Mouse (Mus musculus): ENCODE results near the gene Arid1b. TPM values are rescaled to one million over a fixed set of nuclear protein-coding genes. Genes with fewer than 3 reads are reported as not detected.

Gene Arid1b
- polyA plus RNA-seq, 1 experiment from 2014 or later = 22.3 TPM

DNA sequence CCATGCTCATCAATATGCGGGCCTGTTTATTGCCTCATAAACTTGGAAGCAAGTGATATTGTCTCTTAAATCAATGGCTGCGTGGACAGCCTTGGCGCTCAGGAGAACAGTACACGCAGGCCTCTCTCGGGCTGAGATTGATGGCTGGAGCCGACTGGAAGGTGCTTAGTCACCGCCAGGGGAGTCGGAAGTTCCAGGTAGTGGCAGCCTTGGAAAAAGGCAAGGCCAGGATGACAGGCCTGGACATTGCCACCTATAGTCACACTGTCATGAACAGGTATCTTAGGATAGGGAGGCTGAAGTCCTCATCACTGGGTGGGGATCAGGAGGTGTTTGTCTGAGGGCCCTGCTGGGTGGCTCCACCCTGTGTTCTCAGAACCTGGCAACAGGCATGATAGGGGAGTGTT lies 371.9 kb downstream of the Arid1b start:
- no peaks in the 10 kb centered on the region for H3K36me3 ChIP-seq
- H3K4me3 ChIP-seq = no peak overlapping the region
- no peak overlapping the region for H3K9ac ChIP-seq
- no peaks in the 10 kb centered on the region for H3K9me3 ChIP-seq (replicated peaks)
- H3K4me1 ChIP-seq = 0 out of 2 replicates have a peak, but pooled peaks cover 11% of the 10 kb centered on the region
- H3K27ac ChIP-seq = no peak overlapping the region
- H3K4me2 ChIP-seq (replicated peaks) = no peak overlapping the region
- ATAC-seq (ENCODE audit: low FRiP score) = 0 out of 2 replicates have a peak, but pooled peaks have one; percentile 19
- 66% methylated on average over 8 of the region's 8 CpGs for WGBS
- H3K27me3 ChIP-seq = no peaks in the 10 kb centered on the region

DNA sequence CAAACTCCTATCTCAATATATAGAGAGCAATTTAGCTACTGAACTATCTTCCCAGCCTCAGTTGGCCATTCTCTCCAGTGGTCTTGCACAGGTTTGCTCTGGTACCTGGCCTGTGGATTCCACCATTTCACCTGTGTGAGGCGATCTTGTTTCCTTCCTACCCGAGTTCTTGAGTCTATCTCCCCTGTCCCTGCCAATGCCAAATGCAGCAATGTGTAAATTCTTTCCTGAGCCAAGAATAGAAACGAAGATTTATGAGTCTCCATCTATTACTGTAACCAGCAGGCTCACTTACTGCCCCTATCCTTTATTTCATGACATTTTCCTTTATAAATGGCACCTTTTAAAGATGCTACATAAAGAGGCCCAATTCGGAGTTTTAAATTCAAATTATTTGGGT lies 376.9 kb downstream of the Arid1b start:
- Histone ChIP-seq H3K9ac (no peak overlapping the region), H3K4me2 (replicated peaks) (no peak overlapping the region), H3K9me3 (replicated peaks) (no peaks in the 10 kb centered on the region), H3K36me3 (no peaks in the 10 kb centered on the region), H3K4me3 (no peak overlapping the region), H3K4me1 (0 out of 2 replicates have a peak, but pooled peaks cover 3% of the 10 kb centered on the region), H3K27ac (no peak overlapping the region), H3K27me3 (no peaks in the 10 kb centered on the region)
- 68% methylated on average over 4 of the region's 4 CpGs for WGBS
- ATAC-seq (ENCODE audit: low FRiP score) = no peak

DNA sequence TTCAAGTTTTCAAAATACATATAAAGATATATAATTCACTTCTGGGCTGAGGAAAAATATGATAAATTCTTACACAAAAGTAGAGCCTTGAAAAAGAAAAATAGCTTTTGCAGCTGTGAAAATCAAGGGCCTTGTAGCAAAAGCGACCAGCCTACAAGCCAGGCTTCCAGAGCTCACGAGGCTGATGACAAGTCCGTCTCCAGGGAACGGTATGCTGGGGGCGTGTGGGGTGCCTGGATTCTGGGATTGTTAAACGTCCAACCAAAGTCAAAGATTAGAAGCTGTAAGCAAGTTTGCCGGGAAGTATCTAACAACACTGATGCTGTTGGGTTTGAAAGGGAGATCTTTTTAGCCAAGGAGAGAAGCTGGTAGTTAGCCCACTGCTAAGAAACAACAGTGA lies 377.4 kb downstream of the Arid1b start:
- whole genome bisulfite sequencing = 59% methylated on average over 7 of the region's 7 CpGs
- Histone ChIP-seq H3K4me3 (no peak overlapping the region), H3K27ac (no peak overlapping the region), H3K9ac (no peak overlapping the region), H3K9me3 (replicated peaks) (no peaks in the 10 kb centered on the region), H3K4me1 (no peaks in the 10 kb centered on the region), H3K27me3 (no peaks in the 10 kb centered on the region), H3K36me3 (no peaks in the 10 kb centered on the region), H3K4me2 (replicated peaks) (no peak overlapping the region)
- ATAC-seq (ENCODE audit: low FRiP score) = no peak

DNA sequence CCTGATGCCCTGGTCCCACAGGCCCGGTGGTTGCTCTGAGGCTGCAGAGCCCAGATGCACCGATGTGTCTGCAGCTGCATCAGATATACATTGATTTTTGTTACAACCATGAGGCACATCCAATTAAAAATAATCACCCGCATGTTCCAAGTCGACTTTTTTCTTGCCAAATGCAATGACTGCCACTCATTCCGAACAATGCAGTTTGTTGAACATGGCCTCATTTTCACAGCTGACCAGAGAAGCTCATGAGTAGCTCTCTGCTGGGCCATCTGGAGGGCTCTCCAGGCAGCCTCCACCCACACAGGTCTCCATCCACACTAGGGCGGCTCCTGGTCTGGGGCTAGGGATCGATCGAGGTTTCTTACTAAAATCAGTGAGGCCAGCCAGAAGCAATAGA lies 378.8 kb downstream of the Arid1b start:
- H3K36me3 ChIP-seq = no peaks in the 10 kb centered on the region

DNA sequence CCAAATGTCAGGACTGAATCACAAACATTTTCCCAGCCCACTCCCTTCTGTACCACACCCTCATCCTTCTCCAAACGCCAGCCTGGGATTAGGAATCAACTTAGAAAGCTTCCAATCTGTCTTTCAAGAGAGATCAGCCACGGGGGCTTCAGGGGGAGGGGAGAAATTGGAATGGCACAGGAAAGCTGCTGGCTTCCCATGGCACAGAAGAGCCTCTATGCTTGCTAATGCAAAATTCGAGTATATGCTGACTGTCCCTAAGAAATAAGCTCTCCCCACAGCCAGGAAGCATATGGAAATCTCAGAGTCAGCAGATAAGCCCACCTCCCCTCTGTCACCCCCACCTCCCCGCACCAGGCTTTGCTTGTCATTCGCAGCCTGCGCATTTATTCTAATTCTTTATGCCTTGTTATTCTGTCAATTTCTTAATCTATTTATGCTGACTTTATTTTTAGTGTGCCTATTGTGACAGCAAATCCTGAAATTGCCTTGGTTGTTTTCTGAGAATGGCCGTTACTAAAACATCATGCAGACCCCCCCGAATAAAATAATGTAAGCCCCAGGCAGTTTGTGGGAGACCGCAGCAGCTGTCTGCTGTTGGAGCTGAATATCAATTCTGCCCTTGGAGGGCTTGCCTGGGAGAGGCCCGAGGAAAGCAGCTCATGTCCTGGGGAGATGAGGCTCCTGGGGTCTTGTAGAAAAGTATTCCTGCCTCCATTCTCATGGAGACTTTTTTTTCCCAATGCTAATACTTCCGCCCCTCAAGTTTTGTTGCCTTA lies 383.2 kb downstream of the Arid1b start:
- ATAC-seq (ENCODE audit: low FRiP score) = peak; percentile 71; the same call in 1 of the 2 replicates
- Histone ChIP-seq H3K4me3 (no peak overlapping the region), H3K27ac (0 out of 2 replicates have a peak overlapping the region, but pooled peaks have one; percentile 23), H3K4me2 (replicated peaks) (no peak overlapping the region), H3K9me3 (replicated peaks) (no peaks in the 10 kb centered on the region), H3K36me3 (no peaks in the 10 kb centered on the region), H3K27me3 (no peaks in the 10 kb centered on the region), H3K9ac (no peak overlapping the region), H3K4me1 (peaks cover 13% of the 10 kb centered on the region; the same call in 1 of the 2 replicates)
- 25% methylated on average over 11 of the region's 11 CpGs for whole genome bisulfite sequencing

More for the DNA sequence above, 378.8 kb downstream of the Arid1b start:
- Histone ChIP-seq H3K4me2 (replicated peaks) (no peak overlapping the region), H3K4me3 (no peak overlapping the region), H3K4me1 (peaks cover 11% of the 10 kb centered on the region; the same call in 1 of the 2 replicates), H3K9ac (no peak overlapping the region), H3K9me3 (replicated peaks) (no peaks in the 10 kb centered on the region), H3K27me3 (no peaks in the 10 kb centered on the region), H3K27ac (no peak overlapping the region)
- no peak for ATAC-seq (ENCODE audit: low FRiP score)
- 79% methylated on average over 8 of the region's 8 CpGs for WGBS

GRCm38 (mm10) chr17:5377930-5378310 lies 383.8 kb downstream of the Arid1b start:
- Histone ChIP-seq H3K9ac (no peak overlapping the region), H3K27me3 (no peaks in the 10 kb centered on the region), H3K27ac (0 out of 2 replicates have a peak overlapping the region, but pooled peaks have one; percentile 23), H3K9me3 (replicated peaks) (no peaks in the 10 kb centered on the region), H3K4me2 (replicated peaks) (no peak overlapping the region), H3K4me1 (peaks cover 13% of the 10 kb centered on the region; the same call in 1 of the 2 replicates), H3K4me3 (no peak overlapping the region), H3K36me3 (no peaks in the 10 kb centered on the region)
- WGBS = 31% methylated on average over 7 of the region's 7 CpGs
- no peak for ATAC-seq (ENCODE audit: low FRiP score)

GRCm38 (mm10) chr17:5385694-5386093 lies 391.6 kb downstream of the Arid1b start:
- H3K4me3 ChIP-seq = no peak overlapping the region
- H3K27ac ChIP-seq = no peak overlapping the region
- H3K36me3 ChIP-seq = no peaks in the 10 kb centered on the region
- 92% methylated on average over 1 of the region's 1 CpGs for whole genome bisulfite sequencing
- no peaks in the 10 kb centered on the region for H3K9me3 ChIP-seq (replicated peaks)
- no peak overlapping the region for H3K9ac ChIP-seq
- ATAC-seq (ENCODE audit: low FRiP score) = no peak
- H3K27me3 ChIP-seq = no peaks in the 10 kb centered on the region
- H3K4me1 ChIP-seq = 0 out of 2 replicates have a peak, but pooled peaks cover 5% of the 10 kb centered on the region
- H3K4me2 ChIP-seq (replicated peaks) = no peak overlapping the region

DNA sequence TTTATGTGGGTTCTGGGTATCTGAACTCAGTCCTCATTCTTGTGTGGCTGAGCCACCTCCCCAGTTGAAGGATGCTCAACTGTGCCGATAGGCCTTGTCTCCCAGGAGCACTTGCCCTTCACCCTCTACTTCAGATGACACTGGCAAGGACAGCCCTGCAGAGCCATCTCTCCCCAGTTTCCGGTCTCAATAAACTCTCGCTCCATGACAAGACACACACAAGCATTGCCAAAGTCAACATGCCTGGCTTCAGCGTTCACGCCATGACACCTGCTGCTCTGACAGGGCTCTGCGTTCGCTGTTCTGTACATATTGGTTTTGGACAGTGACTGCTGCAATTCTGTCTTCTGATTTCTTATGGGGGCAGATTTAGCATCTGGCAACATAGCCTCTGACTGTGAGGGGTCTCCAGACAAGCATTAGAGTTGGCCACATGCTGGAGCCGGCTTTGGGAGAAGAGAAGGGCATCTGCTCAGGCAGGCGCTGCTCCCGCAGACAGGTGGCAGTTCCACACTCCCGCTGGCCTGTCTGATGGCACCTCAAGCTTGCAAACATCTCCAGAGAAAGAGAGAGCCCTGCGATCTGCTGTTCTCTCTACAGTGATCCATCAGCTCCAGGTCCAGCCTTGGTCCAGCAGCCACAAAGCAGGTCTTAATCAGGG lies 392.9 kb downstream of the Arid1b start:
- 84% methylated on average over 12 of the region's 12 CpGs for WGBS
- H3K27me3 ChIP-seq = no peaks in the 10 kb centered on the region
- ATAC-seq (ENCODE audit: low FRiP score) = no peak

GRCm38 (mm10) chr17:5388351-5388750 lies 394.2 kb downstream of the Arid1b start:
- Histone ChIP-seq H3K4me1 (0 out of 2 replicates have a peak, but pooled peaks cover 6% of the 10 kb centered on the region), H3K4me2 (replicated peaks) (no peak overlapping the region), H3K9ac (no peak overlapping the region), H3K9me3 (replicated peaks) (peaks cover 4% of the 10 kb centered on the region; the same call in 1 of the 2 replicates), H3K4me3 (no peak overlapping the region), H3K27ac (no peak overlapping the region), H3K36me3 (no peaks in the 10 kb centered on the region), H3K27me3 (no peaks in the 10 kb centered on the region)
- 63% methylated on average over 3 of the region's 3 CpGs for WGBS
- ATAC-seq (ENCODE audit: low FRiP score) = no peak

More for the DNA sequence above, 392.9 kb downstream of the Arid1b start:
- Histone ChIP-seq H3K9ac (no peak overlapping the region), H3K4me2 (replicated peaks) (no peak overlapping the region), H3K4me1 (0 out of 2 replicates have a peak, but pooled peaks cover 6% of the 10 kb centered on the region), H3K4me3 (no peak overlapping the region), H3K27ac (no peak overlapping the region), H3K9me3 (replicated peaks) (no peaks in the 10 kb centered on the region), H3K36me3 (no peaks in the 10 kb centered on the region)

GRCm38 (mm10) chr17:5390682-5391081 lies 396.6 kb downstream of the Arid1b start:
- WGBS = 62% methylated on average over 10 of the region's 10 CpGs
- ATAC-seq (ENCODE audit: low FRiP score) = 0 out of 2 replicates have a peak, but pooled peaks have one; percentile 35
- Histone ChIP-seq H3K4me3 (no peak overlapping the region), H3K36me3 (no peaks in the 10 kb centered on the region), H3K27ac (no peak overlapping the region), H3K4me2 (replicated peaks) (no peak overlapping the region), H3K4me1 (0 out of 2 replicates have a peak, but pooled peaks cover 6% of the 10 kb centered on the region), H3K27me3 (no peaks in the 10 kb centered on the region), H3K9me3 (replicated peaks) (peaks cover 6% of the 10 kb centered on the region; the same call in 1 of the 2 replicates), H3K9ac (0 out of 2 replicates have a peak overlapping the region, but pooled peaks have one; percentile 2)

- no peak overlapping the region for H3K4me2 ChIP-seq (replicated peaks)
- H3K4me3 ChIP-seq = no peak overlapping the region
- peaks cover 5% of the 10 kb centered on the region; the same call in 1 of the 2 replicates for H3K4me1 ChIP-seq
- WGBS = 90% methylated on average over 16 of the region's 16 CpGs
- H3K27ac ChIP-seq = no peak overlapping the region
- no peaks in the 10 kb centered on the region for H3K36me3 ChIP-seq
- no peak for ATAC-seq (ENCODE audit: low FRiP score)
- no peak overlapping the region for H3K9ac ChIP-seq
- peaks cover 11% of the 10 kb centered on the region for H3K27me3 ChIP-seq
- peaks cover 6% of the 10 kb centered on the region; the same call in 1 of the 2 replicates for H3K9me3 ChIP-seq (replicated peaks)
Measured at GRCm38 (mm10) chr17:5395454-5396205, 401.5 kb downstream of the Arid1b start.

All from hindbrain, embryonic 12.5 days (tissue).